Mouse (Mus musculus): ENCODE measurements at regions not wholly inside any gene's neighbourhood (a gene's known extent, or its start where the extent isn't known, plus 50 kb on each side); places are given as distances from the start of the nearest gene placed in this dataset.

DNA sequence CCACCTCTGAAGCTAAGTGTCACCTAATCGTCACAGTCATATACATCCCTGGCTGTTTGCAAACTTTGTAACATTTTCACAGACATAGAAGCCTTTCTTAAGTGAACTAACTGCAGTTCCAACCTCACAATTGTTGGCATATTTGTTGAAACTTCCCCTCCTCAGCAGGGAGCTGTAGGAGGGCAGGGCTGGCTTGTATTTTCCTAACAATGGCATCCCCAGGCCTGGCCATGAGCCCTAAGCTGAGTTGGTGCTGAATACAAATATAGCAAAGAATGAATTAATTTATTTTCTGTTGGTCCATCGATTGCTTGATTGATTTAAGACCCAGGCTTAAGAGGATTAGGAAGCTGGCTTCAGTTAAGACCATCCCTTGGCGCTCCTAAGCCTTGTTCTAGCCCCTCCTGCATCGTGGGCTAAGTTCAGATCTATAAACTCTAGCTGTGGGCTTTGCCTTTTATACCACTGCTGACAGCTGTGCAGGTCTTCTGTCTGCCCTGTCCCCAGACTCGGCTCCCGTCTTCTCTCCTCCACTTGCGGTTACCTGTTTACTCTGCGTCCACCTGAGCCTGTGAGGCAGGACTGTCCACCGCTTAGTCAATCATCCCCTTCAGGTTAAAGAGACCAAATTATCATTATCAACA is 269.8 kb downstream of the Hlx start:
- Histone ChIP-seq H3K27me3 (ENCODE audit: insufficient read depth, poor library complexity, severe bottlenecking) (0 out of 2 replicates have a peak, but pooled peaks cover 3% of the 10 kb centered on the region), H3K27ac (no peak overlapping the region), H3K9me3 (no peaks in the 10 kb centered on the region), H3K4me3 (no peak overlapping the region), H3K36me3 (no peaks in the 10 kb centered on the region), H3K4me1 (no peaks in the 10 kb centered on the region)
- 73% methylated on average over 9 of the region's 9 CpGs for WGBS
- no peak for DNase-seq (ENCODE audit: low spot score)

DNA sequence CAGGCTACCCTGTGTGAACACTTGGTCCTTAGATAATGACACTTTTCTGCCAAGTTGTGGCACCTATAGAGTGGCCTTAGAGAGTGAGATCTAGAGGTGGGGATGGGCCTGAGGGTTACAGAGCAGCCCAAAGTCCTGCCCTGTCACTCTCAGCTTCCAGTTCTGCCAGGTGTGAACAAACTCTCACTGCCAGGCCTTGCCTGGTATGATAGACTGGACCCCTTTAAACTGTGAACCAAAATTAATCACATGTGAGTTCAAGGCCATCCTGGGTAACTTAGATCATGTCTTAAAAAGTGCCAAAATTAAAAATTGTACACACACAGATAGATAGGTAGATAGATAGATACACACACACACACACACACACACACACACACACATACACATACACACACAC is 271.0 kb downstream of the Hlx start:
- no peaks in the 10 kb centered on the region for H3K4me1 ChIP-seq
- H3K27me3 ChIP-seq (ENCODE audit: insufficient read depth, poor library complexity, severe bottlenecking), result 0 out of 2 replicates have a peak, but pooled peaks cover 3% of the 10 kb centered on the region
- DNase-seq (ENCODE audit: low spot score), result no peak
- no peak overlapping the region for H3K27ac ChIP-seq
- no peaks in the 10 kb centered on the region for H3K36me3 ChIP-seq
- H3K9me3 ChIP-seq, result no peaks in the 10 kb centered on the region
- no peak overlapping the region for H3K4me3 ChIP-seq

DNA sequence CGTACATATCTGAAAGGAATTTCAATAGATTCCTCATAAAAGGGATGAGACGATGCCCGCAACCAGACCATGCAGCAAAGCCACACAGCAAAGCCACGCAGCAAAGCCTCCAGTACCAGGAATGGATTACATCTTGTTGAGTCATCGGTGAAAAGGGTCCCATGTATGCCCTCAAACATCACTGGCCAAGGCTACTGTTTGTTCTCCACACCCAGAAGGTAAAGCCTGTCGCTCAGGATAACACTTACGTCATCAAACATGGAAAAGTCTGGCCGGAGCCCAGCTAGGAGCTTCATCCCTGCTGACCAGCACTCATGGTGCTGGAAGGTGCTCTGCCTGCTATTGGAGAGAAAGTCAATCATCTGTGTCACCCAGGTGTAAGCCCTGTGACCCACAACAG is 275.7 kb downstream of the Hlx start:
- H3K9me3 ChIP-seq, result no peaks in the 10 kb centered on the region
- no peak for DNase-seq (ENCODE audit: low spot score)
- WGBS, result 84% methylated on average over 8 of the region's 8 CpGs
- H3K36me3 ChIP-seq, result no peaks in the 10 kb centered on the region
- H3K27ac ChIP-seq, result no peak overlapping the region
- no peaks in the 10 kb centered on the region for H3K27me3 ChIP-seq (ENCODE audit: insufficient read depth, poor library complexity, severe bottlenecking)
- H3K4me1 ChIP-seq, result no peaks in the 10 kb centered on the region
- no peak overlapping the region for H3K4me3 ChIP-seq

DNA sequence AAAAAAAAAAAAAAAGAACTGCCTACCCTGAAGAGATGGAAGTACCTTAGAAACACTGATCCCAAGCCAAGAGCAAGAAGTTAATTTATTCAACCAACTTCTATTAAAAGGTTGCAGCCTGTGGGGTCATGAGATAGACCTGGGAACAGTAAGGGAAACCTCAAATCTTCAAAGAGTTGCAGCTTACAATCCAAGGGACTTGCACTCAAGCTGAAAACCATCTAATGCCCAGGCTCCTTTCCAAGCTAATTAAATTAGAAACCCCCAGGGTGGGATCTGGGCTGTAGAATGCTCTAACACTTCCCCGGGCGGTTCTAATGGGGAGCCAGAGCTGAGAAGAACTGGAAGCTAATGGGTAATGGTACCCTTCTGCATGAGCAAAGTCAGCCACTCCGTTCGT is 278.0 kb downstream of the Hlx start:
- Histone ChIP-seq H3K36me3 (no peaks in the 10 kb centered on the region), H3K27me3 (ENCODE audit: insufficient read depth, poor library complexity, severe bottlenecking) (no peaks in the 10 kb centered on the region), H3K4me3 (no peak overlapping the region), H3K9me3 (no peaks in the 10 kb centered on the region), H3K4me1 (no peaks in the 10 kb centered on the region), H3K27ac (no peak overlapping the region)
- DNase-seq (ENCODE audit: low spot score), result no peak
- WGBS, result 85% methylated on average over 4 of the region's 4 CpGs

DNA sequence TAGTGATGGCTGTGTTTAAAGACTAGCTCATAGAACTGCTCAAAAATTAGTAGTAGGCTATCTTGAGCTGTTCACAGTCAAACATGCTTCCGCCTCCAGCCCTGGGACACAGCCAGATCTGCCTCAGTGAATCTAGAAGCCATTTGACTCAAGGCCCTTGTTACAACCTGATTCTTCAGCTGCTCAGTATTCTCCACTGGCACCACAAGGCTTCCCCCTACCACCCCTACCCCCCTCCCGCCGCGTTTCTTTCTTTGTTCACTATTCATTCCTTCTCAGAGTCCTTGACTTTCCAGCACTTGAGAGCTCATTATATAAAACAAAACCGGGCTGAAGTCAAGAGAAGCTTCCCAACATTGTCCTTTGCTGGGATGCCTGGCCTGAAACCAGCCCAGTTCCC is 278.7 kb downstream of the Hlx start:
- H3K27ac ChIP-seq, result no peak overlapping the region
- H3K9me3 ChIP-seq, result no peaks in the 10 kb centered on the region
- H3K27me3 ChIP-seq (ENCODE audit: insufficient read depth, poor library complexity, severe bottlenecking), result no peaks in the 10 kb centered on the region
- H3K4me1 ChIP-seq, result no peaks in the 10 kb centered on the region
- no peak overlapping the region for H3K4me3 ChIP-seq
- no peaks in the 10 kb centered on the region for H3K36me3 ChIP-seq
- no peak for DNase-seq (ENCODE audit: low spot score)
- 78% methylated on average over 5 of the region's 5 CpGs for WGBS

DNA sequence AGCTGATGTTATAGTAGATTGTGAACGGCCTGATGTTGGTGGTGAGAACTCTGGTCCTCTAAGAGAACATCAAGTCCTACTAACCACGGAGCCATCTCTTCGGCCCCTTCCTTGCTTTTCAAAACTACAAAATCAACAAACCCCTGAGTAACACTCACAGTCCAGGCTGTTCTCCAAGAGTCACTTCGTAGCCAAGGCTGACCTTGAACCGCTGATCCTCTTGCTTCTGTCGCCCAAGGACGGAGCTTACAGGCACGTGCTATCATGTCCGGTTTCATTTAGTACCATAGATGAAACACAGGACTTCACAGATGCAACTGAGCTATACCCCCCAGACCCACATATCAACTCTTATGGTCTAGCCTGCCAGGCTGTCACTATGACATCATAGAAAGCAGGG is 279.4 kb downstream of the Hlx start:
- Histone ChIP-seq H3K4me3 (no peak overlapping the region), H3K9me3 (no peaks in the 10 kb centered on the region), H3K27me3 (ENCODE audit: insufficient read depth, poor library complexity, severe bottlenecking) (no peaks in the 10 kb centered on the region), H3K36me3 (no peaks in the 10 kb centered on the region), H3K27ac (no peak overlapping the region), H3K4me1 (no peaks in the 10 kb centered on the region)
- WGBS, result 89% methylated on average over 9 of the region's 9 CpGs
- no peak for DNase-seq (ENCODE audit: low spot score)

DNA sequence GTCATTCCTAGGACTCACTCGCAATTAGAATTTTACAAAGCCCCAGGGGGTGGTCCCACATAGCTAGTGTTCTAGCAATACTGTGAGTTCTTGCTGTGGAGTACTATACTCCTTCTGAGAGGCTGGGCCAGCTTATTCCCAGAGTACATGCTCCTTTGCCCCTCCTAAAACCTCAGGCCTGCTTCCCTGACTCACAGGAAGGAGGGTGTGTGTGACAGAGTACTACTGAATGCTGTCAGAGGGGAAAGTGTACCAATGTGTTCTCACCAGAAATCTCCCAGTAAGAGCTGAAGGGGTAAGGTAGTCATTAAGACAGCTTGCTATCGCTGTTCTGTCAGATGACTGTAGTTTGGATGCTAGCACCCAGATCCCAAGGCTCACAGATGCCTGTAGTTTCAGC is 280.7 kb downstream of the Hlx start:
- no peak overlapping the region for H3K4me3 ChIP-seq
- no peak overlapping the region for H3K27ac ChIP-seq
- no peaks in the 10 kb centered on the region for H3K36me3 ChIP-seq
- no peaks in the 10 kb centered on the region for H3K9me3 ChIP-seq
- H3K4me1 ChIP-seq, result no peaks in the 10 kb centered on the region
- 77% methylated on average over 2 of the region's 2 CpGs for WGBS
- H3K27me3 ChIP-seq (ENCODE audit: insufficient read depth, poor library complexity, severe bottlenecking), result no peaks in the 10 kb centered on the region
- DNase-seq (ENCODE audit: low spot score), result no peak

DNA sequence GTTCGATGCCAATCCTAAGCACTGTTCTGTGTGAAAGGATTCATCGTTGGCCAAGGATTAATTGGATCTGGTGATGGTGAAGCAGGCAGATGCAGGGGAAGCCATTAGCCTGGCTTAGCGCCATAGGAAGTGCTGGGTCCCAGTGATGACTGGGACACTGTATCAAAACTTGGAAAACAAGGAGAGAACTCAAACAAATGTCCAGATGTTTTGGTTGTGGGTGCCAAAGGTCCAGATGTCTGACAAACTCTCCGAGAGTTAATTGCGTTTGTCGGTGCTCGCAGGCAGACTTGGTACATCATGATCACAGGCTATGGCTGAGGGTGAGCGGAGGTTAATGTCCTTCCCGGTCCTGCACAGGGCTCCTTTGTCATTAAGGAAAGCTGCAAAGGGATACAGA is 283.4 kb downstream of the Hlx start:
- Histone ChIP-seq H3K27ac (no peak overlapping the region), H3K4me3 (no peak overlapping the region)
- 79% methylated on average over 9 of the region's 9 CpGs for WGBS

DNA sequence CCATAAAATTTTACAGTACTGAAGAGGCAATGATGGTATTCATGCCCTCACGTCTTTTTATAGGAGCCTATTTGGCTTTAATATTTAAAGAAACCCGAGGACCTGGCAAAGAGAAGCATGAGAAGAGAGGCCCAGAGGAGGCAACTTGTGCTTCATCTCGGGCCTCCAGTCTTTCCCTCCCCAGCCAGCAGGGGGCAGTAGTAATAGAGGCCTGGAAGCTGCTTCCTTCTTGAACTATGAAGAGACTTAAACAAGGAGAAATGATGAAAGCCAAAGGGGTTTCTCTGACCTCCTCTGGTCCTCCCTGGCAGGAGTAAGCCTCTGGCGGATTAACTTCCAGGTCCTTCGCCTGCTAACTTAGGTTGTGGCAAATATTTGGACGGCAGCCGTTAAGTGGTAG is 284.5 kb downstream of the Hlx start:
- WGBS, result 54% methylated on average over 7 of the region's 7 CpGs

More for the DNA sequence above, 283.4 kb downstream of the Hlx start:
- H3K4me1 ChIP-seq, result no peaks in the 10 kb centered on the region
- DNase-seq (ENCODE audit: low spot score), result no peak
- no peaks in the 10 kb centered on the region for H3K36me3 ChIP-seq
- no peaks in the 10 kb centered on the region for H3K9me3 ChIP-seq
- no peaks in the 10 kb centered on the region for H3K27me3 ChIP-seq (ENCODE audit: insufficient read depth, poor library complexity, severe bottlenecking)

DNA sequence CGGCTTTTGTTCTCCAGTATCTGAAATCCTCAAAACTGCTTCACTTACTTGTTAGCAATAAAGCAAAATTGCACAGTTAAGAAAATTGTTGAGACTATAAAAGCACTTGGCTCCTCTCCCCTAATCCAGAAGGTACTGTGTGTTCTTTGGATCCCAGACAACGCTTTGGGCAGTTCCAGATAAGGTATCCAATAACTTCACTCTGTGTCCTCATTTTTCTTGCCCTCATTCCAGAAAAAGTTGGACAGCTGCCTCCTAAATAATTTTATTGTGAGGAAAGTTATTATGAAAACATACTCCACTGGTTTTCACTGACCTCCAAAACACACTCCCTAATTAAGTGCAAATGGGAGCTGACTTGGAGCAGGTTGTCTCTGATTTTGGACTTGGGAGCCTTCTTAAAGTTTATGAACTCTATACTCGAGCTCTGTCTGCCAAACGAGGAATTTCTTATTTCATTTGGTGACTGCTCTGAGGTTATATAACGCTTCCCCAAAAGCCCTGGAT is 285.2 kb downstream of the Hlx start:
- H3K36me3 ChIP-seq, result no peaks in the 10 kb centered on the region
- no peak overlapping the region for H3K27ac ChIP-seq
- WGBS, result 65% methylated on average over 5 of the region's 5 CpGs
- no peaks in the 10 kb centered on the region for H3K27me3 ChIP-seq (ENCODE audit: insufficient read depth, poor library complexity, severe bottlenecking)
- no peaks in the 10 kb centered on the region; the same call in 1 of the 2 replicates for H3K4me1 ChIP-seq
- DNase-seq (ENCODE audit: low spot score), result no peak
- H3K9me3 ChIP-seq, result no peaks in the 10 kb centered on the region
- H3K4me3 ChIP-seq, result no peak overlapping the region

More for the DNA sequence above, 284.5 kb downstream of the Hlx start:
- Histone ChIP-seq H3K27me3 (ENCODE audit: insufficient read depth, poor library complexity, severe bottlenecking) (no peaks in the 10 kb centered on the region), H3K4me1 (no peaks in the 10 kb centered on the region; the same call in 1 of the 2 replicates), H3K36me3 (no peaks in the 10 kb centered on the region), H3K9me3 (no peaks in the 10 kb centered on the region), H3K27ac (no peak overlapping the region), H3K4me3 (no peak overlapping the region)
- no peak for DNase-seq (ENCODE audit: low spot score)

DNA sequence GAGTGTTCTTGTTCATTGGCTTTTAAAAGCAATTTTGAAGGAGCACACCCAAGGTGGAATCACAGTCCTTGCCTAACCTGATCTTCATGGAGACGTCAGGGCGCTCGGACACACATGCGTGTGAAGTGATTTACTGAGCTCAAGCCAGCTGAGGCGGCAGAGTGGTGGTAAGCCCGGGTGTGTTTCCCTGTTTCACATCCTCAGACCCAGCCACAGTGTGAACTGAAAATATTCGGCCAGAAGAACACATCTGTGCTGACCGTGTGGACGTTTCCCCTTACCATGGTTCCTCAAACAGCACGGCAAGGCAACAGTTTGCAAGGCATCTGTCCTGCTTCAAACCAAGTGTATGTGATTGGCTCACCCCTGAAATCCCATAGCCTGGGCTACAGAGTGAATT is 288.2 kb downstream of the Hlx start:
- no peaks in the 10 kb centered on the region for H3K36me3 ChIP-seq
- H3K9me3 ChIP-seq, result no peaks in the 10 kb centered on the region
- no peak for DNase-seq (ENCODE audit: low spot score)
- no peak overlapping the region for H3K4me3 ChIP-seq
- 84% methylated on average over 10 of the region's 10 CpGs for WGBS
- H3K27ac ChIP-seq, result no peak overlapping the region
- no peaks in the 10 kb centered on the region; the same call in 1 of the 2 replicates for H3K4me1 ChIP-seq
- H3K27me3 ChIP-seq (ENCODE audit: insufficient read depth, poor library complexity, severe bottlenecking), result no peaks in the 10 kb centered on the region

DNA sequence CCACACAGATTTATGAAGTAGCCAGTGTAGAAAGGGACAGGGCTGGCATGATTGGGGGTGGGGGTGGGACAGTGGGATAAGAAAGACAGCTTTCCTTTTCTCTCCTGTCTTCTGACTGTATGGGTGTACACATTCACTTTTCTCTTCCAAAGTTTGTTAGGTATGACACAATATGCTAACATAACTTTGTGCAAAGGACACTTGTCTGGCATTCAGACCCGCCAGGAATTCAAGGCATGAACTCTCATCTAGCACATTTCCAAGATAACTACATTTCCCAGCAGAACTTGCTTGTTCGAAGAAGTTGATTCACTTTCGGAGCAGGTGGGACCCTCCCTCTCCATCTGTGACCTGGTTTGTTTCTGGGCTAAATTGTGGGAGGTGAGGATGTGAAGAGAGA is 289.7 kb downstream of the Hlx start:
- 41% methylated on average over 3 of the region's 3 CpGs for WGBS
- H3K36me3 ChIP-seq, result no peaks in the 10 kb centered on the region
- no peak overlapping the region for H3K27ac ChIP-seq
- H3K4me3 ChIP-seq, result no peak overlapping the region
- H3K4me1 ChIP-seq, result no peaks in the 10 kb centered on the region; the same call in 1 of the 2 replicates
- no peaks in the 10 kb centered on the region for H3K27me3 ChIP-seq (ENCODE audit: insufficient read depth, poor library complexity, severe bottlenecking)
- no peak for DNase-seq (ENCODE audit: low spot score)
- H3K9me3 ChIP-seq, result no peaks in the 10 kb centered on the region

DNA sequence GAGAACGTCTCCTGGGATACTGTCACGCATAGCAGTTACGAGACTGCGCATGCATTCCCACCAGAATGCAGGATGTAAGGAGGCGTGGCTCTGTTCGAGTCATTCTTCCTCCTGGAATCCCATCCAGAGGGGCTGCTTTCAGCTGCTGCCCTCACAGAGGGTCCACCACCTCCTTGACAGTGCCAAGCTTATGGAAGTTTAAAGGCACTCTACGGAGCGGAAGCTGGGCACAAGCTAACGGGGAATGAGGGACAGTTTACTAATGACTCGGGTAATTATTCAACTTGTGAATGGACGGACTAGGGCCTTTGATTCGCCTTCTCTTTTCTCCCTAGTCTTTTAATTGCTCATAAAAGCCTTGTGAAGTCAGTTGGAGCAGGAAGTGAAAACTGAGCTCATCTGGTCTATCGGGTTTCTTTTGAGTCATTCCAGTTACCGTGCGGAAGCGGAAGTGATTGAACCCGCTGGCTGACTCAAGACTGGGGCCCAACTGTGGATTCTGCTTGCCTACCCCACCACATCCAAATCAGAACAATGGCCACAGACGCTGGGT is 291.3 kb downstream of the Hlx start:
- peak overlapping the region; percentile 47; the same call in 1 of the 2 replicates for H3K27ac ChIP-seq
- H3K4me3 ChIP-seq, result no peak overlapping the region; the same call in 1 of the 2 replicates
- no peaks in the 10 kb centered on the region for H3K36me3 ChIP-seq
- H3K27me3 ChIP-seq (ENCODE audit: insufficient read depth, poor library complexity, severe bottlenecking), result no peaks in the 10 kb centered on the region
- WGBS, result 55% methylated on average over 18 of the region's 18 CpGs
- no peaks in the 10 kb centered on the region for H3K9me3 ChIP-seq
- no peaks in the 10 kb centered on the region; the same call in 1 of the 2 replicates for H3K4me1 ChIP-seq
- DNase-seq (ENCODE audit: low spot score), result no peak
